Mouse (Mus musculus): ENCODE data around the gene Wiz.

DNA sequence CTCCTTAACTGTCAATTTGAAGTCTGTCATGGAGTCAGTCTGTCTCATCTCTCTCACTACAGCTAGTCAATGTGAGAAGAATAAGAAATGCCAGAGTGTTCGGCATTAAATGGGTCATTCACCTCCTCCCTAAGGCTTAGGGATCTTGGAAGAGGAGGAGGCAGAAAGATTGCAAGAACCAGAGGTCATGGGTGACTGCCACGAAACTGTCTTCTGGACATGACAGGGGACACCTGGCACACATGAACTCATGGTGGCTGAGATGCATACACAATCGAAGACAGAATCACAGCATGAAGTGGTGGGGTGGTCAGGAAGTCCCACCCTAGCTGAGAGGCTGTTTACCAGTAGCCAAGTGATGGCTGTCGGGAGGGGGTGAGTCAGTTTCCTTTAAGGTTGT is 45.1 kb upstream of the Wiz start:
- TF ChIP-seq CTCF (IDR thresholded peaks at IDR 0.05; ENCODE audit: borderline replicate concordance, insufficient read depth, low read depth, low read length) = no peak
- TF ChIP-seq POLR2A (IDR thresholded peaks at IDR 0.05; ENCODE audit: borderline replicate concordance, insufficient read depth, low read length) = no peak
